Mouse (Mus musculus) frontal cortex, adult (tissue): ENCODE measurements around the gene Tmem256.

Source experiments
- ATAC-seq: cut with Nextera tagmentation; 2 replicates; pipeline ENCODE4 v1.9.2; 2017; ENCODE audit warnings: mild to moderate bottlenecking, moderate library complexity, mixed read lengths; ENCODE audit not compliant: low TSS enrichment

Gene Tmem256

DNA sequence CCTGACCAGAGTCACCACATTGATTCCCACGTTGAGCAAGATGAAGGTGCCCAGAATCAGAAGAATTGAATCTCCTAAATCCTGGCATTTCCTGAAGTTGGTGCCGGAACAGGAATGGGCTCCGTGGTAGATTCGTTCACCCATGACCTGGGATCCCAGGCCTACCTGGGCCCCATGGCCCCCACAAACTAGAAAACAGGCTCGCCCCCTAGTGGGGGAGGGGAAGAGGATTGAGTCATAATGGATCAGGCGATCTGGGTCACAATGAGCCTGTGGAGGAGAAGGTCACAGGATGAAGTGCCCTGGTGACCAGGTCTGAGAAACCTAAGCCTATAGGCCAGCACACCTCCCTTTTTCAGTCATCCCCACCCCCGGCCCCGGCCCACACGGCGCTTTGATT, 23.2 kb upstream of the Tmem256 start, which contains the start of gene Gm39566:
TSS of gene Gm39566 (minus strand) at position 144 of the 400 bp plus-strand sequence.
- no peak for ATAC-seq

DNA sequence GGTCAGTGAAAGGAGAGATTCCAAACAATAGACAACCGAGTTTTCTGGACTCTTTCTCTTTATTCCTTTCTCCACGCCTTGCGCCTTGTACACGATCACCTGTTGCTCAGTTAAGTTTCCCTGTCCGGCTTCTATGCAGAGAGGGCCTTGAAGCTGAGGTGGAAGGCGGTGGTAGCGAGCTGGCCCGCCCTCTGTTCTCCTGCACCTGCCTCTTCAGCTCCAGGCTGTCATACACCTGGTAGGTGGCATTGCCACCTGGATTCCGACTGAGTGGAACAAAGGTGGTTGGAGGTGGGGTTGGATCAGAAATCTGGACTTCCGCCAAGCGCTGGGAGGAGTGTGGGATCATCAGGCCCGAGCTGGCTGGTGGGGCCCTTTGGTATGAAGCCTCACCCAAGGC, 21.8 kb upstream of the Tmem256 start:
- no peak for ATAC-seq

DNA sequence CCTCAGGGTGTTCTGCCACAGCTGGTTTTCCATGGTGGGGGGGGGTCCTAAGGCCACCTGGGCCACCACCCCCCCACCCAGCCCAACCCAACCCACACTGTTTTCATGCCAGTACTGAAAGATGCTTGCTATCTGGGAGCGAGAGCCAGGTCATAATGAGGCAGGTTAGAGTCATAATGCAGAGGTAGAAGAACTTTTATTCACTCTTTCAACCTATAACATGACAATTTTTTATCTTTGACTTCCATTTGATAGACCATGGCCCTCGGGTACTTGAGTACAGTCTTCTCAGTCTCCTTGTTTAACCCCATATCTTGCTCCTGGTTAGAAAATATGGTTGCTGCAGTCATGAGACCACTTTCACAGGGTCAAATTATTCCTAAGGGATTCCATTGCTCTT, 19.9 kb upstream of the Tmem256 start, which contains the start of gene Spem2:
TSS of gene Spem2 (minus strand) at position 101 of the 400 bp plus-strand sequence.
- ATAC-seq: no peak

DNA sequence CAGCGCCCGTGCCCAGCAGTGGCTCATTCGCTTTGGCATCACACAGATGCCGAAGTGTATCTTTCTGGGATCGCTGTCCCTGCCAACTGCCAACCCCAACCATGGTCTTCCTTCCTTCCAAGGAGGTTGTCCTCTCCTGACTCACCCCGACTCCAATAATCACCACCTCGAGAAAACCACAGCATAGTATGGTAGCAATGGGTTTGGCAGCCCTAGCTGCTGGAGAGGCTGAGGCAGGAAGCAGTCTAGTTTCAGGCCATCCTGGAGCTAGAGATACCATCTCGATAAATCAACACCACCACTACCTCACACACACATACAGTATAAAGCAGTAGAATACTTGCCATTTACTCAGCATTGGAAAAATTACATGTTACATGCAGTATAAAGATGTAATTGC, 19.4 kb upstream of the Tmem256 start:
- ATAC-seq: no peak

DNA sequence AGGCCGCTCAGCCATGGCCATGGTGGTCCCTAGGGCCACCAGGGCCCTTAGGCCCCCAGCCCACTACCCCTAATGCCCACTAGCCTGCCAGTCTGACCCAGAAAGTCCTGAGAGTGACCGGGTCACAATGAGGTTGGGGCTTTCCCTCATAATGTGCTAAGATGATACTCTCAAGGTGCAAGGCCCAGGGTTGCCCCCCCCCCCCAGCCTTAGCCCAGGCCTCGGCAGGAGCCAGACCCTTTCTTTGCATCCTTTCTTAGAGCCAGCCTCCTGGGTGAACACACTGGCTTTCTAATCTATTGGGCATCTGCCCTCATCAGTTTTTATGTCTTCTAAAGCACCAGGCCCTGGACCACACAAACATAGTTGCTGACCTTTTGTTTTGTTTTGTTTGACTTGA, 16.2 kb upstream of the Tmem256 start, which contains the start of gene Spem1:
TSS of gene Spem1 (minus strand) at position 101 of the 400 bp plus-strand sequence.
- ATAC-seq: no peak

DNA sequence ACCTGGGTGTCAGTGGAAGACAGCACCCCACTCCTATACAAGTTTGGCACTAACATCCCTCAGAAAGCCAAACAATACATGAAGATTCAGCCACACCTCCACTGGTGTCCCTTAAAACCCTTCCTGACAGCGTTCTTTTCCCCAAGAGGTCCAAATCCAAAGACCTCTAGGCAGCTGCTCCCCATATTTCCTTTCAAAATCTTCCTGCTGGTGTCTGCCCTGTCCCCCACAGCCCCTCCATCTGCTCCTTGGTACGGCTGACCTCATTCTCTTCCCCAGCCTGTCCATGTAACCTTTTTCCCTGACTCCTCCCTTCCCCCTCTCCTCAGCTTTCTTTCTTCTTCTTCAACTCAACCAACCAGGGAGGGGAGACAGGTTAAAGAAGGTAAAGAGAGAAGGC, 14.9 kb upstream of the Tmem256 start:
- no peak for ATAC-seq

DNA sequence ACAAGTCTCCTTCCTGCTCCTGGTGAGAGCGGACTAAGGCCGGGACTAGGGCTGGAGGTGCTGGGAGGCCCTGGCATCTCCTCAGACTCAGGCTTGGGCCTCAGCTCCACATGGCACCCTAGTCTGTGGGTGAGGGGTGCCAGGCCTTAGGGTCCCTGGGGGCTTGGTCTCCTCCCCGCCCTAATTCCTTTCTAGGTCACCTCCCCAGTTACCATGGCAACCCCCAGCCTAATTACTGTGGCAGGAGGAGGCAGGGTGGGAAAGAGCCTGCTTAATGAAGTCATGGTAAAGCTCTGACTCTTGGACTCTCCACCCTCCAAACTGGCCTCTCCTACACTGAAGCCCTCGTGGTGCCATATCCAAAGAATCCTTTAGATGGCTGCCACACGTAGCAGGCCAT, 9.5 kb upstream of the Tmem256 start:
- ATAC-seq: no peak

DNA sequence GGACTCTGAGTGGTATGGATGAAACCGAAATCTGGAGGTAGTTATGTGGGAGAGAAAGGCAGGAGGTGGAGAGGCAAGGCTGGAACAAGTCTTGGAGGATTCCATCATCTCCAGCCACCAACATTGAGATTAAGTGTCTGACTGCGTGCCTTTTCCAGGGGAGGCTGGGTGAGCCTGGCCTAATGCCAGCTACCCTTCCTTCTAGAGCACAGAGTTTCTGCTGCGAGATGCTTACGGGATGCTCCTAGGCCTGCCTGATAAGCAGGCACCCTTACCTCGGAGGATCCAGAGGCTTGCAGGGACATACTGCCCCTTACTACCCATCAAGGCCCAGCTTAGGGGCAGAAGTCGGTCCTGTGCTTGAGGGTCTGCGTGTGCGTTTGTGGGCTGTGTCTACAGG, 4.8 kb upstream of the Tmem256 start:
- ATAC-seq: no peak

DNA sequence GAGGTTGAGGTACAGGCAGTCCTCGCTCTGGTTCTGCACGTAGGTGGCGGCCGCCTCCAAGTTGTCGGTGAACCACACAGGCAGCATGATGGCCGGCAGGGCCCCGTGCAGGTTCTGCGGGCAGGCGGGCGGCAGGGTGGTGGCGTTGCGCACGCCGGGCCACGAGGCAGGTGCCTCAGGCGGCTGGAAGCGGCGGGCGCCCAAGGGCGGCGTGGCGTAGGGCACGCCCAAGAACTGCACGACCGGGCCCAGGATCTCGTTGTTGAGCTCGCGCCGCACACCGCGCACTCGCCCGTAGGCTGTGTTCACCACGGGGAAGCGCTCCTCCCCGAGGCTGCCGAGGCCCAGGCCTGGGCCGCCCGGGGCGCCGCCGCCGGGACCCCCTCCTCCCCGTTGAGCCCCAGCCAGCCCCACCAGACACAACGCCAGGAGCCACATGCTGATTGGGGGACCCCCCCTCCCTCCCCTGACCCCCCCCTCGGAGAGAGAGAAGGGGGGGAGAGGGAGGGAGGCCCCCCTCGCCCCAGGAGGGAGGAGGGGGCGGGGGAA, 4.2 kb upstream of the Tmem256 start:
- no peak for ATAC-seq

DNA sequence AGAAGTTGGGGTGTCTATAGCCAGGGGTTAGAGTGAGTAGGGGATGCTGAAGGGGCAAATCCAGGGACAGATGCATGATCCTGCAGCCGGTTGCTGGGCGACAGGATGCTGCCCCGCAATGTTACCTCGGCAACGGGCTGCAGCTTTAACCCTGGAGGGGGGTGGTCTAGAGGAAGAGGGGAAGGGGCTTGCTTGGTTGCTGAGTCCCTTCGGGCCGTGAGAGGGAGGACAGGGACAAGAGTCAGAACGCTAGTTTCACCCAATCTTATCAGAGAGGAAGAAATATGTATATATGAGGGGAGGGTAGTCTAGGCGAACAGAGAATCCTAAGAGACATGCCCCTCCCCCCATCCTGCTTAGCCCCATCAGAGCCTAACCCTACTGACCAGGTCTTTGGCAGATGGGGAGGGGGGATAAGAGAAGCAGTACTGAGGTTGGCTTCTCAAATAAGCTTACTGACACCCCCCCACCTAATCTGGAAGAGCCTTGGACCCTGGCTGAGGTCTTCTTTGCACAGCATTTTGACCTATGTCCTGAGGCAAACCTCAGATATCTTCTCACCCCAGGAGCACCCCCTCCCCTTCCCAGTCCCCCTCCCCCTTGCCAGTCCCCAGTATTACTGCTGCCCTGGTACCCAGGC, 2.9 kb upstream of the Tmem256 start:
- ATAC-seq: no peak

DNA sequence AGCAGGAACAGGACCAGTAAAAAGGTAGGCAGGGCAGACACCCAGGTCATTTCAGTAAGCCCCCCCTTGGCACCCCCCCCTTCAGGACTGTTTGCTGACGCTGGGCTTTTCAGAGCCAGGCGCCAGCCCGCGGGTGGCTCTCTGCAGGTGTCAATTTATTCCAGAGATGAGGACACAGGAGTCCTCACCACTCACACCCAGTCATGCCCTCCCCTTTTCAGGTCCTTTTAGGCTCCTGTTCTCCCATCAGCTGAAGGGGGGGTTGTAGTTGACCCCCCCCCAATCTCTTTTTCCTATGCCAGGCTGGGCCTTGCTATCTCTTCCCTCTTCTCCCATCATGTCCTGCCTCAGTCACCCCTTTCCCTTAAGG, 2.4 kb upstream of the Tmem256 start:
- ATAC-seq: no peak

DNA sequence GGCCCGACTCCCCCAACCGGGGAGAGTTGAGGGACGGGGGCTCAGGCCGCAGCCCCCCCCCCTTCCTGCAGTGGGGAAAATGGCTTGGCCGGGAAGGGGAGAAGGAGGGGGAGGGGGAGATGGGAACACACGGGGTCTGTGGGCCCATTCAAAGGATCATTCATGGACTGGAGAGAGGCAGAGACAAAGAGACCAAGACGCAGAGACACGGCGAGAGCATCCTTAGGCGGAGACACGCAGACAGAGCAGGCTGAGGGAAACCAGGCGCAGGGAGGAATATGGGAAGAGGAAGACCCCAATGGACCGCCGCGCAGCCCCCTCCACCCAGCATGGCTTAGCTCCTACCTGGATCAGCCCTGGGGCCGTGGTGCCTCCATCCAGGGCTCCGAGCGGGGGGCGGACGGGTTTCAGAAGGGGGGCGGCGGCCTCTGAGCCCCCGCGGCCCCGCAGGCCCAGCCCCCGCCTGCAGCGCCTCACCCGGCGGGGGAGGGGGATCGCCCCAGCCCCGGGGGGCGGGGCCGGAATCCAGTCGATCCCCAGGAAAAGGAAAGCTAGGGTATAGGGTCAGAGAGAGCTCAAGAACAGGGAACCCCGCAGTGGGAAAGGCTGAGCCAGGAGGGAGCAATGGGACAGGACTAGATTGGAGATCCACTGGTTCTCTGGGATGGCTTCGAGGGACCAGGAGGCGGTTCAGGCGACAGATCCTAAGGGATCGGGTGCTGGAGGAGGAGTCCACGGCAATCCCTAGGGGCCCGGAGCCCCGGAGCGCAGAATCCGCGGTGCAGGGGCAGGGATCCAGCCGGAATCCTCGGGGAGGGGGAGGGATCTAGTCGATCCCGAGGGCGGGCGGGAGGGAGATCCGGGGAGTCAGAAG, 1.4 kb upstream of the Tmem256 start:
- no peak for ATAC-seq

DNA sequence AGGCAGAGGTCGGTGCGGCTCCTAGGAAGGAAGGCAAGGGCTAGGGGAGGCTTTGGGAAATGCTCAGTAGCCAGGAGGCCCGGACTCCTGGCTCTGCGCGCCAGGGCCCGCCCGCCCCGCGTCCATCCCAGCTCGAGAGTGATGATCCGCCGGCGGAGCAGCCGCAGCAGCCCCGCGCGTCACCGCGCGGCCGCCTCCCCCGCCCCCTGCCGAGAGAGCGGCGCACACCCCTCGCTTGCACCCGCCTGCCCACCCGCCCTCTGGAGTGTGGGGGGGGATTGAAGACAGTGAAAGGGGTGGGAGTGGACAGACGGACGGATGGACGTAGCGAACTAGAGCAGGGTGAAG, 736 bp upstream of the Tmem256 start, which contains the start of gene Nlgn2:
TSS of gene Nlgn2 (minus strand) at position 181 of the 348 bp plus-strand sequence.
- ATAC-seq: peak; percentile 48

DNA sequence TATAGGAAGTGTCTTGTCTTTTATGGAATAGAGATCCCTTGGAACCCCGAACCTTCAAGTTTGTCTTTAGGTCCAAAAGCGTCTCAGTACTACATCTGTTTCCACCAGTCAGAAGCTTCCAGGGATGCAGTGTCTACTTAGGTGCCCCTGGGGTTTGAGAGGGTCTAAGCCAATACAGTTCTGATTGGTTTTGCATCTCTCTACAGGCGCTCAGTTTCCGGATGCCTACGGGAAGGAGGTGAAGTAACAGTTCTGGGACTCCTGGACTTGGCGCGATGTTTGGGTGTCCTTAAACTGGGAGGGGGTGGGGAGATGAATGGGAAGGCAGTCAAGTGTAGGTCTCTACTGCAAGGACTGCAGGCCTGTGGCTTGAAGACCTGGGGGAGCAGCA, 395 bp downstream of the Tmem256 start:
- no peak; the same call in 1 of the 2 replicates for ATAC-seq

DNA sequence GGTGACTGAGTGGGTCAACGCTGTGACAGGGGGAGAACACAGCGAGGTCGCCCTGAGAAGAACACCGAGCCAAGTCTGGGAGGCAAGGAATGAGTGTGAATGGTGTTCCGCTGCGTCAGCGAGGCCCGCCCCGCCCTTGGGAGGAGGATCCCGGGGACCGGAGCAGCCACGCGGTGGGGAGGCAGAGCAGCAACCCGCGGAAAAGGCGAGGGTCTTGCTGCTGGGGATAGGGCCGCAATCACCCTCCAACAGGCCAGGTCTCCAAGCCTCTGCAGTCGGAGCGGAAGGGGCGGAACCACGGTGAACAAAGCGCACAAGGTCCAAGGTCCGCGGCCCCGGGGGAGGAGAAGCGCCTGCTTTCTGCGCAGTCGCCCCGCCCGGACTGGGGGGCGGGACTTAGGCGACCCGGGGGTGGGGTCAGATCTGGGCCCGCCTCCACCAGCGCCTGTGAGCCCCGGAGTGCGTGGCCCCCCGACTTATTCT, 7.9 kb downstream of the Tmem256 start, which contains the start of gene Plscr3:
TSS of gene Plscr3 (plus strand) at position 179 of the 483 bp plus-strand sequence.
- peak; percentile 86 for ATAC-seq

DNA sequence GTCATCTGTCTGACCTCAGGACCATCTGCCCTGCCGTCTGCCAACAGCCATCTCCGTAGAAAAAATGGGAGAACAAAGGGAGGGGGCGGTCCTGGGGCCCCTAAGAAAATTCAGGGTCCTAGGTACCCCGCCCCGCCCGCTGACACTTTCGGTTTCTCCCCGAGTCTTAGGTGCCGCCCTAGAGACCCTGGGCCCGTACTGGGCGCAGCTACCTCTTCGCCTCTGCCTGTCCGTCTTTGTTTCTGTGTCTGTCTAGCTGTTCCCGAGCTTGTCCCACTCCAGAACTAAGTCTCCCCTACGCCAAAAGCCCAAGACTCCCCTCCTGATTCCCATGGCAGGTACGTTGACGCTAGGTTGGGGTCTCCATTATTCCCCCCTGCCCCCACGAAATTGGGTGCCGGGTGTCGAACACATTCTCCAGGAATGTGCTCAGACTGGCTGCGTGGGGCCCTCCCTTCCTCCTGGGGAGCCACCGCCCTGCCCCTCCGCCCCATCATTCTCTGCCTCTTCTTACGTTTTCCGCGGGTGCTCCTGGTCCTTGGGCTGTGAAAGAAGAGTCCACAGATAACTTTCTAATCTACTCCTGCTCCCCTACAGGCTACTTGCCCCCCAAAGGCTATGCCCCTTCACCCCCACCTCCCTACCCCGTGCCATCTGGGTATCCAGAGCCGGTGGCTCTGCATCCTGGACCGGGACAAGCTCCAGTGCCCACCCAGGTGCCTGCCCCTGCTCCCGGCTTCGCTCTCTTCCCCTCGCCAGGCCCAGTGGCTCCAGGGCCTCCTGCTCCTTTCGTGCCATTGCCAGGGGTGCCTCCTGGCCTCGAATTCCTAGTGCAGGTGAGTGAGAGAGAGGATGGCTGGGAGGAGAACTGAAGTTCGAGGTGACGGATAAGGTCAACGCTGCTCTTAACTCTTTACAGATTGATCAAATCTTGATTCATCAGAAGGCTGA, 8.7 kb downstream of the Tmem256 start:
- ATAC-seq: no peak

DNA sequence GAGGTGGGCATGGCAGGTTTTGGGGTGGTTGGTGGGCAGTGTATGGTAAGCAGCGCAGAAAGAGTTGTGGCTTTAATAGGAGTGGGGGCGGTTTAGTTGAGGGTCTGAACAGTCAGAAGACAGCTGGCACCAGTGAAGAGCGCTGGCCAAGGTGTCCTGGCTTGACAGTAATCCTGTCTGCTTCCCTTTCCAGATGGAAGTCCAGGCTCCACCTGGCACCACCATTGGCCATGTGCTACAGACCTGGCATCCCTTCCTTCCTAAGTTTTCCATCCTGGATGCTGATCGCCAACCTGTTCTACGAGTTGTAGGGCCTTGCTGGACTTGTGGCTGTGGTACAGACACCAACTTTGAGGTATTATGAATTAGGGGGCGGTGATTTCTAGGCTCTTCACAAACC, 9.7 kb downstream of the Tmem256 start:
- no peak for ATAC-seq

DNA sequence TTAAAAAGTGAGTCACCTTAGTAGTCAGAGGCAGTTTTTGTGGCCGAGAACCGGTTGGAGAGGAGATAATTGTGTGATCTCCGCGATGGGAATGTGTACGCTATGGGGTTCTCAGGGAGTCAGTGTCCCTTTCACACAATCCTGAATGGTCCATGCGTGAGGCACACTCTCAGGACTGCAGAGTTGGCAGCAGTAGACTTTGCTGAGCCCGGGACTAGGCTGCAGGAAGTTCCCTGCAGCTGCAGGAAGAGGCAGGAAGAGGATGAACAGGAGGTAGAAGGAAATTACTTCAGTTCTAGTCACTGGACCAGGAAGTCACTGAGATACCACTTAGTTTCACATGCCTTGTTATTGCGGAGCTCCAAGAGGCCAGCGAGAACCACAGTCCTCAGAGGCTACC, 10.8 kb downstream of the Tmem256 start:
- no peak for ATAC-seq

DNA sequence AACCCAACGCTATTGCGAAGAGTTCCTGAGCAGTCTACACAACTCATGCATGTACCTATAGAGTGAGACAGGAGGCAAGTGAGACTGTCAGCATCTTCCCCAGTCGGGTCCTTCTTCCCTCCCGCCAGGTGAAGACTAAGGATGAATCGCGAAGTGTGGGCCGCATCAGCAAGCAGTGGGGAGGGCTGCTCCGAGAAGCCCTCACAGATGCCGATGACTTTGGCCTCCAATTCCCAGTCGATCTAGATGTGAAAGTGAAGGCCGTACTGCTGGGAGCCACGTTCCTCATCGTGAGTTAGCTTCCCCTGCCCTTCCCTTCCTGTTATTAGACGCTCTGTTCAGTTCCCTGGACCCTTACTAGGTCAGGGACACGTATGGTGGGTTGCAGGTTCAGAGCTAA, 11.6 kb downstream of the Tmem256 start:
- no peak for ATAC-seq

DNA sequence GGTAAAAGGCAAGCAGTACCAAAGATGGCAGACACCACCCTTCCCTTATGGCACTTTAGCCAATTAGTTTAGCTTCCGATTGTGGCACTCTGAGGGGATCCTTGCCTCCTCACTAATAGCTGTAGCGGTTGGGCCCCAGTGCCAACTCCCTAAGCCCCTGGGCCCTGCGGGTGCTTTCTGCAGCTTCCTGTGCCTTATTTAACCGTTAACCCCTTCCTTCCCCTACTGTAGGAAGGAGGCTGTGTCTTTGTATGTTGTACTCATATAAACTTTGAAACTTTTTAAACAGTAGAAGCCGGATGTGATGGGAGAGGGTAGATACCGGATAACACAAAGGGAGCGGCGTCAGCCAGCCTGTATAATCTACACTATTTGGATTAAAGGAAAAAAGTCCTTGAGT, 12.4 kb downstream of the Tmem256 start:
- no peak for ATAC-seq

DNA sequence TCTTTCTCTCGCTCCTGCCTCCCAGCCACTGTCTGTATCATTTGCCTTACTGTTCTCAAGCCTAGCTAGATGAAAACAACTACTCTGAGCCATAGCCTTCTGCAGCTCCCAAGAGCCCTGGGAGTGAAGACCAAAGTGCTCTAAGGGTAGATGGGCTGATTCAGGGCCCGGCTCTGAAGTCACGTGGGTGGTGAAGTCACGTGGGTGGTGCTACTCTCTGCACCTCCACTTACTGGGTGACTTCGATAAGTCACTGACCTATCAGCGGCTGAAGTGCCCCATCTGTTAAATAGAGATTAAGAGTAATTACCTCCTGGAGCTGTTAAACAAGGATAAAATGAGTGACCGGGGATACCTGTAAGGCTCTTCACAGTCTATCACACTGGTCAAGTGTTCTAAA, 15.7 kb downstream of the Tmem256 start:
- no peak for ATAC-seq

DNA sequence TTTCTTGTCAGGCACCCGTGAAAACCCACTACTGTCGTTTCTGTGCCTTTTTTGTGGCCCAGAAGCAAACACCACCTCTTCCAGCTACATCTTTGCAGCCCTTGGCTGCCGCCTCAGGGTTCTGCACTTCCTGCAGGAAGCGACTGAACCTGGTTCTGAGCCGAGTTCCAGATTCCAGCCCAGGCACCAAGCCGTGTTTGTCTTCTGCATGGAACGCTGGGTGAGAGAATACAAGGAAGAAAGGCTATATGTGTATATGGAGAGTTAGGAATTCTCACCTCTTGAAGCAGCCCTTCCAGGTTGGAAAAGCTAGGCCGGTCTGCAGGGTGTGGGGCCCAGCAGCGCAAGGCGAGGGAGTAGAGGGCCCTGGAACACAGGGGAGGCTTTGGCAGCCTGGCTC, 16.4 kb downstream of the Tmem256 start:
- ATAC-seq: no peak
